Mouse (Mus musculus): ENCODE measurements around the gene Tmem119. TPM values are rescaled to one million over a fixed set of nuclear protein-coding genes. Genes with fewer than 3 reads are reported as not detected.

The Tmem119 gene
- polyA plus RNA-seq, 1 experiment from 2014 or later = 7.8 TPM

DNA sequence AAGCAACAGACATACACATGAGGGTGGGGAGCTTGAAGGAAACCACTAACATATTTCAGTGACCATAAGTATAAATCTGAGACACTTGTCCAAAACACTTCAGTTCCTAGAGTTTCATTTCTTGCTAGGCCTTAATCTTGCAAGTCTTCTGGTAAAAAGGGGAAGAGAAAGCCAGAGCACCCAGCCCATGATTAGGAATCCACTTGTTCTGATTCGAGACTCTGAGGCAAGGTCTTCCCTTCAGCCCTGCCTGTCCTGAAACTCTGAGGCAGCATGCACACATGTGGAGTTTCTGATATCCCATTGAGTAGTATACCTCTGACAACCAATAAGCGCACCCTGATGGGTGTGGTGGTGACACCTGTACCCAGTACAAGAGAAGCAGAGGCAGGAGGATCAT lies 38.7 kb downstream of the Tmem119 start:
- ATAC-seq (ENCODE audit: insufficient number of reproducible peaks, insufficient read depth, low FRiP score, low read depth) = no peak
- H3K36me3 ChIP-seq (ENCODE audit: control insufficient read depth, insufficient read depth, low read length) = peaks cover 85% of the 10 kb centered on the region
- no peak overlapping the region for H3K27ac ChIP-seq (replicated peaks in 1 of 2; ENCODE audit: control insufficient read depth in 1 of 2, insufficient read depth in 1 of 2, low read depth in 2 of 2, low read length in 2 of 2)
- 95% methylated on average over 2 of the region's 2 CpGs for WGBS
- no peak overlapping the region for H3K4me3 ChIP-seq (ENCODE audit: control insufficient read depth in 1 of 2, insufficient read depth in 1 of 2, low read depth in 1 of 2, low read length in 2 of 2)
- no peaks in the 10 kb centered on the region for H3K9me3 ChIP-seq (ENCODE audit: control insufficient read depth, low read length)
- peaks cover 0 to 4% of the 10 kb centered on the region in 2 experiments; a peak in 1 of 4 replicates for H3K4me1 ChIP-seq (ENCODE audit: control insufficient read depth in 2 of 2, insufficient read depth in 2 of 2, low read length in 2 of 2)
- H3K4me2 ChIP-seq (ENCODE audit: low read length) = no peak overlapping the region
- no peak overlapping the region for H3K9ac ChIP-seq (ENCODE audit: low read length)
- H3K27me3 ChIP-seq (ENCODE audit: control insufficient read depth, insufficient read depth, low read length) = no peaks in the 10 kb centered on the region

DNA sequence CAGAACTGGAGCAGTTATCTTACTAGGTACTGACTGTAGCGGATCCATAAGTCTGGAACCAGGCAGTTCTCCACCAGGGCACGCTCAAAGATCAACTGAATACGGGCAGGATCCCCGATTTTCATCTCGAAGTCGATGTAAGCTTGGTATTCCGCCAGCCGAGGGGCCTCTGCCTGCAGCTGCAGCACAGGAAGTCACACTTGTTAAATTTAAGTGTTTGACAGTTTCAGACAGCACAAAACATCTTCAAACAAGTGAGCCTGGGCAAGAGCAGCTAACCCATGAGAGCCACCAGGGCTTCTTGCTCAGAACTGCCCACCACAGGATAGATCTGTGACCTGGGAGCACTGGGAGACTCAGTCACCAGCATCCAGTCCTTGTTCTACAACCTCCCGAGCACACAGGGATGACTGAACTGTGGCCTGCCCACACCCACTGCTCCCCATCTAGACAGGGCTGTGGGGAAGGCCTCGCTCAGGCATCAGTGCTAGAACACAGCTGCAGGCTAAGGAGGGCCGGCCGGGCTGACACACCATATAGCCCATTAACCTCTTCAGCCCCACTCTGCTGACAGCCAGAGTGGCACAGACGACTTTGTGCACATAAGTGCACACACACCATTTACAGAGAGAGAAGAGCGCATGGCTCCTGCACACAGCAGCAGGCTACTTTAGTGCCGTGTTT lies 44.8 kb downstream of the Tmem119 start:
- ATAC-seq (ENCODE audit: insufficient number of reproducible peaks, insufficient read depth, low FRiP score, low read depth) = no peak
- Histone ChIP-seq H3K9ac (ENCODE audit: low read length) (no peak overlapping the region), H3K9me3 (ENCODE audit: control insufficient read depth, low read length) (no peaks in the 10 kb centered on the region)

GRCm38 (mm10) chr5:113751521-113752157 lies 48.7 kb downstream of the Tmem119 start:
- peaks cover 100% of the 10 kb centered on the region for H3K36me3 ChIP-seq (ENCODE audit: control insufficient read depth, insufficient read depth, low read length)
- H3K4me1 ChIP-seq (ENCODE audit: control insufficient read depth in 2 of 2, insufficient read depth in 2 of 2, low read length in 2 of 2) = no peaks in the 10 kb centered on the region
- H3K9me3 ChIP-seq (ENCODE audit: control insufficient read depth, low read length) = no peaks in the 10 kb centered on the region
- 85% methylated on average over 9 of the region's 9 CpGs for WGBS
- ATAC-seq (ENCODE audit: insufficient number of reproducible peaks, insufficient read depth, low FRiP score, low read depth) = no peak
- H3K27ac ChIP-seq (replicated peaks in 1 of 2; ENCODE audit: control insufficient read depth in 1 of 2, insufficient read depth in 1 of 2, low read depth in 2 of 2, low read length in 2 of 2) = no peak overlapping the region
- no peak overlapping the region for H3K9ac ChIP-seq (ENCODE audit: low read length)
- no peak overlapping the region for H3K4me3 ChIP-seq (ENCODE audit: control insufficient read depth in 1 of 2, insufficient read depth in 1 of 2, low read depth in 1 of 2, low read length in 2 of 2)
- H3K4me2 ChIP-seq (ENCODE audit: low read length) = no peak overlapping the region
- no peaks in the 10 kb centered on the region for H3K27me3 ChIP-seq (ENCODE audit: control insufficient read depth, insufficient read depth, low read length)

More for the DNA sequence above, 44.8 kb downstream of the Tmem119 start:
- Histone ChIP-seq H3K4me2 (ENCODE audit: low read length) (no peak overlapping the region), H3K27ac (replicated peaks in 1 of 2; ENCODE audit: control insufficient read depth in 1 of 2, insufficient read depth in 1 of 2, low read depth in 2 of 2, low read length in 2 of 2) (no peak overlapping the region), H3K36me3 (ENCODE audit: control insufficient read depth, insufficient read depth, low read length) (peaks cover 100% of the 10 kb centered on the region), H3K4me3 (ENCODE audit: control insufficient read depth in 1 of 2, insufficient read depth in 1 of 2, low read depth in 1 of 2, low read length in 2 of 2) (no peak overlapping the region), H3K27me3 (ENCODE audit: control insufficient read depth, insufficient read depth, low read length) (no peaks in the 10 kb centered on the region), H3K4me1 (ENCODE audit: control insufficient read depth in 2 of 2, insufficient read depth in 2 of 2, low read length in 2 of 2) (no peaks in the 10 kb centered on the region)
- 87% methylated on average over 15 of the region's 15 CpGs for WGBS

- Histone ChIP-seq H3K4me1 (ENCODE audit: control insufficient read depth in 2 of 2, insufficient read depth in 2 of 2, low read length in 2 of 2) (no peaks in the 10 kb centered on the region), H3K27me3 (ENCODE audit: control insufficient read depth, insufficient read depth, low read length) (no peaks in the 10 kb centered on the region), H3K36me3 (ENCODE audit: control insufficient read depth, insufficient read depth, low read length) (peaks cover 100% of the 10 kb centered on the region), H3K4me2 (ENCODE audit: low read length) (no peak overlapping the region), H3K4me3 (ENCODE audit: control insufficient read depth in 1 of 2, insufficient read depth in 1 of 2, low read depth in 1 of 2, low read length in 2 of 2) (no peak overlapping the region), H3K9me3 (ENCODE audit: control insufficient read depth, low read length) (no peaks in the 10 kb centered on the region), H3K9ac (ENCODE audit: low read length) (no peak overlapping the region), H3K27ac (replicated peaks in 1 of 2; ENCODE audit: control insufficient read depth in 1 of 2, insufficient read depth in 1 of 2, low read depth in 2 of 2, low read length in 2 of 2) (no peak overlapping the region)
- no peak for ATAC-seq (ENCODE audit: insufficient number of reproducible peaks, insufficient read depth, low FRiP score, low read depth)
- WGBS = 94% methylated on average over 13 of the region's 13 CpGs
These were observed 51.6 kb downstream of the Tmem119 start for GRCm38 (mm10) chr5:113748556-113749331.

GRCm38 (mm10) chr5:113747629-113748028 lies 52.7 kb downstream of the Tmem119 start:
- H3K27me3 ChIP-seq (ENCODE audit: control insufficient read depth, insufficient read depth, low read length) = no peaks in the 10 kb centered on the region
- no peak overlapping the region for H3K9ac ChIP-seq (ENCODE audit: low read length)
- 94% methylated on average over 5 of the region's 5 CpGs for WGBS
- no peaks in the 10 kb centered on the region for H3K9me3 ChIP-seq (ENCODE audit: control insufficient read depth, low read length)
- no peak overlapping the region for H3K4me3 ChIP-seq (ENCODE audit: control insufficient read depth in 1 of 2, insufficient read depth in 1 of 2, low read depth in 1 of 2, low read length in 2 of 2)
- H3K27ac ChIP-seq (replicated peaks in 1 of 2; ENCODE audit: control insufficient read depth in 1 of 2, insufficient read depth in 1 of 2, low read depth in 2 of 2, low read length in 2 of 2) = no peak overlapping the region
- ATAC-seq (ENCODE audit: insufficient number of reproducible peaks, insufficient read depth, low FRiP score, low read depth) = no peak
- peaks cover 100% of the 10 kb centered on the region for H3K36me3 ChIP-seq (ENCODE audit: control insufficient read depth, insufficient read depth, low read length)
- H3K4me1 ChIP-seq (ENCODE audit: control insufficient read depth in 2 of 2, insufficient read depth in 2 of 2, low read length in 2 of 2) = no peaks in the 10 kb centered on the region
- no peak overlapping the region for H3K4me2 ChIP-seq (ENCODE audit: low read length)

Other genes starting within 250 kb of the Tmem119 start
- gene Cmklr1, start 150.1 kb downstream of the Tmem119 start, polyA plus RNA-seq (2014; fragmentation: Nextera tagmentation; extraction: Ambion mirVana) = 2.2 and 2.6 TPM in 2 replicates
- gene 1700069L16Rik, start 75.7 kb downstream of the Tmem119 start, polyA plus RNA-seq (2014; fragmentation: Nextera tagmentation; extraction: Ambion mirVana) = not detected in 2 replicates
- gene Ficd, start 64.7 kb downstream of the Tmem119 start, polyA plus RNA-seq (2014; fragmentation: Nextera tagmentation; extraction: Ambion mirVana) = 4.0 and 4.6 TPM in 2 replicates
- gene Sart3, start 28.0 kb downstream of the Tmem119 start, polyA plus RNA-seq (2014; fragmentation: Nextera tagmentation; extraction: Ambion mirVana) = 25.9 and 27.7 TPM in 2 replicates
- gene Iscu, start 27.8 kb downstream of the Tmem119 start, polyA plus RNA-seq (2014; fragmentation: Nextera tagmentation; extraction: Ambion mirVana) = 128 and 132 TPM in 2 replicates
- 2.3 and 3.1 TPM in 2 replicates for gene Selplg, start 32.1 kb upstream of the Tmem119 start, polyA plus RNA-seq (2014; fragmentation: Nextera tagmentation; extraction: Ambion mirVana)
- 84.9 and 88.2 TPM in 2 replicates for gene Coro1c, start 108.2 kb upstream of the Tmem119 start, polyA plus RNA-seq (2014; fragmentation: Nextera tagmentation; extraction: Ambion mirVana)
- 15.1 and 16.4 TPM in 2 replicates for gene Ssh1, start 193.4 kb upstream of the Tmem119 start, polyA plus RNA-seq (2014; fragmentation: Nextera tagmentation; extraction: Ambion mirVana)
- not detected in 2 replicates for gene Dao, start 203.2 kb upstream of the Tmem119 start, polyA plus RNA-seq (2014; fragmentation: Nextera tagmentation; extraction: Ambion mirVana)